Mouse (Mus musculus): ENCODE measurements around the gene Brwd1.
"Not testable (repeated sequence)": the region's sequence is repeated elsewhere in the genome, so short reads cannot be mapped to it uniquely, and the experiment has no call there.

Gene Brwd1

GRCm38 (mm10) chr16:95990462-95991121 lies 91.7 kb downstream of the Brwd1 start, which contains the start of gene Psmg1:
TSS of gene Psmg1 (minus strand) at chr16:95990960.
- CTCF ChIA-PET, result interaction anchor here (0.6 kb wide), 2 partner anchors 62 to 348 kb away, joined by 5 to 9 read pairs; no protein-coding TSS in a partner anchor

- CTCF ChIA-PET, result no interaction called here
Observed at GRCm38 (mm10) chr16:95984911-95985310, 97.4 kb downstream of the Brwd1 start.

GRCm38 (mm10) chr16:95983601-95984000 lies 98.7 kb downstream of the Brwd1 start:
- CTCF ChIA-PET, result no interaction called here

- CTCF ChIA-PET, result no interaction called here
Observed at GRCm38 (mm10) chr16:95970841-95971240, 111.5 kb downstream of the Brwd1 start.

GRCm38 (mm10) chr16:95967455-95967854 lies 114.9 kb downstream of the Brwd1 start:
- CTCF ChIA-PET, result no interaction called here

GRCm38 (mm10) chr16:95964427-95965023 lies 117.8 kb downstream of the Brwd1 start:
- CTCF ChIA-PET, result interaction anchor here (0.7 kb wide), 1 partner anchor 295 kb away, joined by 7 read pairs; no protein-coding TSS in a partner anchor

- CTCF ChIA-PET, result not testable (repeated sequence)
Observed at GRCm38 (mm10) chr16:95961484-95961883, 120.8 kb downstream of the Brwd1 start.

GRCm38 (mm10) chr16:95960689-95961088 lies 121.6 kb downstream of the Brwd1 start:
- CTCF ChIA-PET, result not testable (repeated sequence)

- CTCF ChIA-PET, result interaction anchor here (0.6 kb wide), 1 partner anchor 185 kb away, joined by 6 read pairs; no protein-coding TSS in a partner anchor
Observed at GRCm38 (mm10) chr16:95958080-95958479, 124.2 kb downstream of the Brwd1 start.

GRCm38 (mm10) chr16:95956618-95957017 lies 125.7 kb downstream of the Brwd1 start:
- CTCF ChIA-PET, result no interaction called here

- CTCF ChIA-PET, result no interaction called here
Observed at GRCm38 (mm10) chr16:95955716-95956346, 126.5 kb downstream of the Brwd1 start.

GRCm38 (mm10) chr16:95954341-95954740 lies 128.0 kb downstream of the Brwd1 start:
- CTCF ChIA-PET, result no interaction called here

- CTCF ChIA-PET, result no interaction called here
Observed at GRCm38 (mm10) chr16:95953159-95953650, 129.1 kb downstream of the Brwd1 start.

GRCm38 (mm10) chr16:95951471-95951870 lies 130.9 kb downstream of the Brwd1 start:
- CTCF ChIA-PET, result no interaction called here

- CTCF ChIA-PET, result interaction anchor here (0.5 to 0.7 kb wide), 4 partner anchors 154 to 1129 kb away, joined by 3 to 8 read pairs (median 3); no protein-coding TSS in a partner anchor
Observed at GRCm38 (mm10) chr16:95945389-95946311, 136.7 kb downstream of the Brwd1 start.

GRCm38 (mm10) chr16:95943186-95943585 lies 139.1 kb downstream of the Brwd1 start:
- CTCF ChIA-PET, result no interaction called here

Measured in spleen, embryonic (tissue).